Mouse (Mus musculus): ENCODE results near the gene Gm10491. TPM values are rescaled to one million over a fixed set of nuclear protein-coding genes. Genes with fewer than 3 reads are reported as not detected.

Gm10491 gene
- not detected in 2 replicates for polyA plus RNA-seq (2015; fragmentation: Nextera tagmentation; extraction: Ambion mirVana)

GRCm38 (mm10) chrX:7907735-7908134 lies at the start of gene Gm10491:
TSS of gene Gm10491 (minus strand) at chrX:7907835.
- ATAC-seq (ENCODE audit: borderline replicate concordance, extremely low read depth, low FRiP score, low TSS enrichment), result no peak
- Histone ChIP-seq H3K36me3 (0 out of 2 replicates have a peak, but pooled peaks cover 3% of the 10 kb centered on the region), H3K27ac (no peak within 1 kb of the TSS), H3K4me3 (no peak within 1 kb of the TSS), H3K9ac (no peak within 1 kb of the TSS), H3K9me3 (no peaks in the 10 kb centered on the region), H3K4me1 (no peaks in the 10 kb centered on the region), H3K4me2 (no peak within 1 kb of the TSS), H3K27me3 (no peaks in the 10 kb centered on the region)
- WGBS, result 79% methylated on average over 5 of the region's 5 CpGs

- Histone ChIP-seq H3K36me3 (no peaks in the 10 kb centered on the region), H3K9ac (no peak overlapping the region), H3K4me3 (no peak overlapping the region), H3K4me2 (no peak overlapping the region), H3K9me3 (no peaks in the 10 kb centered on the region), H3K4me1 (no peaks in the 10 kb centered on the region), H3K27ac (no peak overlapping the region), H3K27me3 (no peaks in the 10 kb centered on the region)
- WGBS, result 83% methylated on average over 7 of the region's 7 CpGs
- ATAC-seq (ENCODE audit: borderline replicate concordance, extremely low read depth, low FRiP score, low TSS enrichment), result no peak
These were observed 42.5 kb upstream of the Gm10491 start for GRCm38 (mm10) chrX:7950091-7950490.

GRCm38 (mm10) chrX:7947900-7948492 lies 40.4 kb upstream of the Gm10491 start:
- Histone ChIP-seq H3K27ac (0 out of 2 replicates have a peak overlapping the region, but pooled peaks have one; percentile 19), H3K9me3 (no peaks in the 10 kb centered on the region)
- 13% methylated on average over 38 of the region's 38 CpGs for WGBS

GRCm38 (mm10) chrX:7947108-7947899 lies 39.7 kb upstream of the Gm10491 start, which contains the start of gene Hdac6:
TSS of gene Hdac6 (minus strand) at chrX:7947889.
- peak; percentile 28; the same call in 1 of the 2 replicates for ATAC-seq (ENCODE audit: borderline replicate concordance, extremely low read depth, low FRiP score, low TSS enrichment)
- peak within 1 kb of the TSS; percentile 47 for H3K9ac ChIP-seq
- WGBS, result 16% methylated on average over 32 of the region's 37 CpGs

More at GRCm38 (mm10) chrX:7947900-7948492, 40.4 kb upstream of the Gm10491 start:
- Histone ChIP-seq H3K36me3 (no peaks in the 10 kb centered on the region; the same call in 1 of the 2 replicates), H3K4me3 (peak overlapping the region; percentile 53), H3K9ac (peak overlapping the region; percentile 42; the same call in 1 of the 2 replicates), H3K27me3 (no peaks in the 10 kb centered on the region), H3K4me1 (no peaks in the 10 kb centered on the region), H3K4me2 (peak overlapping the region; percentile 56)
- peak; percentile 99 for ATAC-seq (ENCODE audit: borderline replicate concordance, extremely low read depth, low FRiP score, low TSS enrichment)

GRCm38 (mm10) chrX:7945618-7946017 lies 38.0 kb upstream of the Gm10491 start:
- no peak overlapping the region for H3K27ac ChIP-seq
- no peak for ATAC-seq (ENCODE audit: borderline replicate concordance, extremely low read depth, low FRiP score, low TSS enrichment)
- H3K9me3 ChIP-seq, result no peaks in the 10 kb centered on the region
- no peaks in the 10 kb centered on the region for H3K4me1 ChIP-seq
- H3K27me3 ChIP-seq, result no peaks in the 10 kb centered on the region
- no peak overlapping the region for H3K4me2 ChIP-seq
- no peak overlapping the region for H3K4me3 ChIP-seq
- WGBS, result 69% methylated on average over 8 of the region's 8 CpGs
- no peak overlapping the region for H3K9ac ChIP-seq
- no peaks in the 10 kb centered on the region; the same call in 1 of the 2 replicates for H3K36me3 ChIP-seq

More at GRCm38 (mm10) chrX:7947108-7947899, 39.7 kb upstream of the Gm10491 start, which contains the start of gene Hdac6:
- Histone ChIP-seq H3K27ac (peak within 1 kb of the TSS; percentile 20; the same call in 1 of the 2 replicates), H3K4me1 (no peaks in the 10 kb centered on the region), H3K4me3 (peak within 1 kb of the TSS; percentile 53), H3K9me3 (no peaks in the 10 kb centered on the region), H3K4me2 (peak within 1 kb of the TSS; percentile 57), H3K27me3 (no peaks in the 10 kb centered on the region), H3K36me3 (no peaks in the 10 kb centered on the region; the same call in 1 of the 2 replicates)

GRCm38 (mm10) chrX:7937667-7938066 lies 30.0 kb upstream of the Gm10491 start:
- H3K36me3 ChIP-seq, result 0 out of 2 replicates have a peak, but pooled peaks cover 2% of the 10 kb centered on the region
- H3K9me3 ChIP-seq, result no peaks in the 10 kb centered on the region
- ATAC-seq (ENCODE audit: borderline replicate concordance, extremely low read depth, low FRiP score, low TSS enrichment), result no peak
- no peaks in the 10 kb centered on the region for H3K27me3 ChIP-seq
- H3K4me2 ChIP-seq, result no peak overlapping the region
- 87% methylated on average over 6 of the region's 6 CpGs for WGBS
- no peaks in the 10 kb centered on the region for H3K4me1 ChIP-seq
- H3K9ac ChIP-seq, result no peak overlapping the region
- H3K4me3 ChIP-seq, result no peak overlapping the region
- no peak overlapping the region for H3K27ac ChIP-seq

GRCm38 (mm10) chrX:7936874-7937273 lies 29.2 kb upstream of the Gm10491 start:
- H3K9me3 ChIP-seq, result no peaks in the 10 kb centered on the region
- ATAC-seq (ENCODE audit: borderline replicate concordance, extremely low read depth, low FRiP score, low TSS enrichment), result no peak
- no peaks in the 10 kb centered on the region for H3K4me1 ChIP-seq
- no peak overlapping the region for H3K27ac ChIP-seq
- WGBS, result 51% methylated on average over 11 of the region's 11 CpGs
- H3K36me3 ChIP-seq, result 0 out of 2 replicates have a peak, but pooled peaks cover 2% of the 10 kb centered on the region
- no peak overlapping the region for H3K9ac ChIP-seq
- H3K4me3 ChIP-seq, result no peak overlapping the region
- H3K27me3 ChIP-seq, result no peaks in the 10 kb centered on the region
- H3K4me2 ChIP-seq, result no peak overlapping the region

- H3K27me3 ChIP-seq, result peaks cover 41% of the 10 kb centered on the region
- no peak within 1 kb of the TSS for H3K27ac ChIP-seq
- no peak within 1 kb of the TSS for H3K9ac ChIP-seq
- no peak within 1 kb of the TSS for H3K4me3 ChIP-seq
- H3K4me1 ChIP-seq, result no peaks in the 10 kb centered on the region
- H3K4me2 ChIP-seq, result no peak within 1 kb of the TSS
- no peak for ATAC-seq (ENCODE audit: borderline replicate concordance, extremely low read depth, low FRiP score, low TSS enrichment)
- H3K9me3 ChIP-seq, result no peaks in the 10 kb centered on the region
- H3K36me3 ChIP-seq, result 0 out of 2 replicates have a peak, but pooled peaks cover 1% of the 10 kb centered on the region
- 17% methylated on average over 17 of the region's 19 CpGs for WGBS
These were observed 20.7 kb upstream of the Gm10491 start, which contains the start of gene Eras for GRCm38 (mm10) chrX:7928270-7928790. TSS of gene Eras (minus strand) at chrX:7928607.

GRCm38 (mm10) chrX:7927116-7927515 lies 19.5 kb upstream of the Gm10491 start:
- Histone ChIP-seq H3K4me3 (no peak overlapping the region), H3K9ac (no peak overlapping the region), H3K27ac (no peak overlapping the region), H3K4me1 (0 out of 2 replicates have a peak, but pooled peaks cover 2% of the 10 kb centered on the region), H3K9me3 (no peaks in the 10 kb centered on the region), H3K27me3 (peaks cover 53% of the 10 kb centered on the region), H3K36me3 (no peaks in the 10 kb centered on the region), H3K4me2 (no peak overlapping the region)
- ATAC-seq (ENCODE audit: borderline replicate concordance, extremely low read depth, low FRiP score, low TSS enrichment), result no peak
- 17% methylated on average over 10 of the region's 10 CpGs for WGBS

- no peak overlapping the region for H3K27ac ChIP-seq
- no peak for ATAC-seq (ENCODE audit: borderline replicate concordance, extremely low read depth, low FRiP score, low TSS enrichment)
- H3K4me1 ChIP-seq, result 0 out of 2 replicates have a peak, but pooled peaks cover 5% of the 10 kb centered on the region
- H3K9me3 ChIP-seq, result no peaks in the 10 kb centered on the region
- H3K9ac ChIP-seq, result no peak overlapping the region
- no peak overlapping the region for H3K4me2 ChIP-seq
- no peak overlapping the region for H3K4me3 ChIP-seq
- no peaks in the 10 kb centered on the region for H3K36me3 ChIP-seq
- WGBS, result 66% methylated on average over 6 of the region's 6 CpGs
- peaks cover 62% of the 10 kb centered on the region for H3K27me3 ChIP-seq
These were observed 18.6 kb upstream of the Gm10491 start for GRCm38 (mm10) chrX:7926266-7926665.

GRCm38 (mm10) chrX:7922032-7922431 lies 14.4 kb upstream of the Gm10491 start:
- no peak for ATAC-seq (ENCODE audit: borderline replicate concordance, extremely low read depth, low FRiP score, low TSS enrichment)
- 18% methylated on average over 29 of the region's 48 CpGs for WGBS

More at GRCm38 (mm10) chrX:7922032-7922431, 14.4 kb upstream of the Gm10491 start:
- H3K4me1 ChIP-seq, result 0 out of 2 replicates have a peak, but pooled peaks cover 5% of the 10 kb centered on the region
- H3K9me3 ChIP-seq, result no peaks in the 10 kb centered on the region
- peak overlapping the region; percentile 47 for H3K4me2 ChIP-seq
- H3K4me3 ChIP-seq, result peak overlapping the region; percentile 18
- H3K27me3 ChIP-seq, result peaks cover 70% of the 10 kb centered on the region
- H3K9ac ChIP-seq, result no peak overlapping the region
- no peaks in the 10 kb centered on the region for H3K36me3 ChIP-seq
- no peak overlapping the region for H3K27ac ChIP-seq
